Mouse (Mus musculus): ENCODE results near the gene Dgkd. TPM values are rescaled to one million over a fixed set of nuclear protein-coding genes. Genes with fewer than 3 reads are reported as not detected.
A peak's percentile ranks its signal among the peaks of the same experiment; 100 is the strongest.

The Dgkd gene
- total and polyA plus RNA-seq, 3 experiments, result 23.5 to 47.3 (median 40.8) TPM

DNA sequence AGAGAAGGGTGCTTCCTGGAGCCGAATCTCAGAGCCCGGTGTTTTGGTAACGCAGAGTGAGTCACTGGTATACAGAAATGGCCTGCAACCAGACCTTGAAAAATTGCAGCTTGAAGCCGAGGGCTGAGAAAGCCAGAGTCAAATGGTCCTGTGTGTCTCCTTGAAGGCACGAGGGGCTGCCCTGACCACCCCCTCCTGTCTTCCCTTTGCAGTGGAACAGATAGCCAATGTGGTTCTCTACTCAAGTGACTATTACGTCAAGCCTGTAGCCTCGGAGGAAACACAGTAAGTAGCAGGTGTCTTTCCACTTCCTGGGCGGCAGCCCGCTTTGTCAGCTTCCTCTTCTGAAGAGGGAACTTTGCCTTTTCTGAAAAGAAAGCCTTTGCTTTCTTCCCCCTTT is 24.9 kb upstream of the Dgkd start:
- 39% methylated on average over 9 of the region's 9 CpGs for WGBS
- Histone ChIP-seq H3K27ac (peak overlapping the region; percentile 69), H3K27me3 (ENCODE audit: control insufficient read depth, insufficient read depth, low read length) (no peaks in the 10 kb centered on the region), H3K79me2 (replicated peaks; ENCODE audit: control insufficient read depth, insufficient read depth, low read length) (no peaks in the 10 kb centered on the region), H3K4me1 (ENCODE audit: control insufficient read depth, insufficient read depth, low read length) (peaks cover 12% of the 10 kb centered on the region), H3K4me3 (no peak overlapping the region), H3K9ac (ENCODE audit: low read depth, low read length) (no peak overlapping the region), H3K36me3 (ENCODE audit: control insufficient read depth, insufficient read depth, low read length) (no peaks in the 10 kb centered on the region)
- peak; percentile 49 to 78 for DNase-seq
- no peak for TF ChIP-seq CTCF (IDR thresholded peaks at IDR 0.05)
- peak; percentile 68; the same call in 1 of the 2 replicates for TF ChIP-seq EP300 (IDR thresholded peaks at IDR 0.05; ENCODE audit: insufficient read depth, low read depth, low read length)
- intact Hi-C loops (cut with DNase I), result no loop called here

DNA sequence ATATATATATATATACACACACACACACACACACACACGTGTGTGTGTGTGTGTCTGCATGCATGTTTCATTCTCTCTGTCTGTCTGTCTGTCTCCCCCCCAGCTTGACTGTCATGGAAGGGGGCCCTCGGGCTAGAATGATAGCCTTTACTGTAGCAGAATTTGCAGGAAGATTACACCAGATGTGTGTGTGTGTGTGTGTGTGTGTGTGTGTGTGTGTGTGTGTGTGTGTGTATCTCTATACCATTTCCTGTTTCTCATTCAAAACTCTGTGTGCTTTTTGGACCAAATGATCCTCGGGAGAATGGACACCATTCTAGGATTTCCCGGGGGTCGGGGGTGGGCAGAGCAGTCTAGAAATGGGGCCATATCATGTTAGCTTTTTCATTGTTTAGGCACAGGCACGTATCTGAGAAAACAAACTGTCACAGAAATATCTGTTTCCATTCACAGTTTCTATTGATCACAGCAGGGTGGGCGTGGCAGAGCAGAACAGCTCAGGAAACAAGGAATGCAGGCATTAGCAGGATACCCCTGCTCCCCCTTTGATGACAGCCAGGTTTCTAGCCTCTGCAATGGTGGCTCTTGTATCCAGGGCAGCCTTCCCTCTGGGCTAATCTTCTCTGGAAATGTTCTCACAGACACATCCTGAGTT is 24.0 kb upstream of the Dgkd start:
- WGBS, result 44% methylated on average over 7 of the region's 7 CpGs
- no peak for DNase-seq
- Histone ChIP-seq H3K27ac (peak overlapping the region; percentile 69), H3K4me3 (no peak overlapping the region), H3K27me3 (ENCODE audit: control insufficient read depth, insufficient read depth, low read length) (no peaks in the 10 kb centered on the region), H3K79me2 (replicated peaks; ENCODE audit: control insufficient read depth, insufficient read depth, low read length) (no peaks in the 10 kb centered on the region), H3K4me1 (ENCODE audit: control insufficient read depth, insufficient read depth, low read length) (peaks cover 12% of the 10 kb centered on the region), H3K36me3 (ENCODE audit: control insufficient read depth, insufficient read depth, low read length) (no peaks in the 10 kb centered on the region), H3K9ac (ENCODE audit: low read depth, low read length) (no peak overlapping the region)
- intact Hi-C loops (cut with DNase I), result no loop called here
- TF ChIP-seq CTCF (IDR thresholded peaks at IDR 0.05) (no peak), POLR2A (IDR thresholded peaks at IDR 0.05; ENCODE audit: insufficient read depth, low read depth, low read length) (no peak), EP300 (IDR thresholded peaks at IDR 0.05; ENCODE audit: insufficient read depth, low read depth, low read length) (no peak)

DNA sequence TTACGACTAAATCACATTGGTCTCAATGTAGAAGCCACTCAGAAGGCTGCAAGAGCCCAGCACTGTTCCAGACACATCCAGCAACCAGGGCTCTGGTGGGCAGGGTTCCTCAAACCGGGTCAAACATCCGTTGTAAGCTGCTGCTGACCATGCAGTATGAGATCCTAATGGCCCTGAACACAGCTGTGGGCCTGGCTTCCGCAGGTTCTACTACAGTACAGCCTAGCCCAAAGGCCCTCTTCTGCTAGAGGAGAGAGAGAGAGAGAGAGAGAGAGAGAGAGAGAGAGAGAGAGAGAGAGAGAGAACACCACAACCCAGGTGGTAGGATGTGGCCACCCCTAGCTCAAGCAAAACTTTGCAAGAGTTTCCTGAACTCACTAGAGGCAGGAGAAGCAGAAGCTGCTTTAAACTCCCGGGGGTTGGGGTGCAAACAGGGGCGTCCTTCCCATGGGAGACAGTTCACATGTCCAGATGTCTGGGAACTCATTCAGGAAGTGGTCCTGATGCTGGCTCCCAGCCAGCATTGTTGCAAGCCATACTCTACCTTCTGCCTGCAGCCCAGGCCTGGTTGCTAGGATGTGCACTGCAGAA is 23.4 kb upstream of the Dgkd start:
- Histone ChIP-seq H3K27ac (peak overlapping the region; percentile 69), H3K4me1 (ENCODE audit: control insufficient read depth, insufficient read depth, low read length) (peaks cover 12% of the 10 kb centered on the region), H3K9ac (ENCODE audit: low read depth, low read length) (no peak overlapping the region), H3K36me3 (ENCODE audit: control insufficient read depth, insufficient read depth, low read length) (no peaks in the 10 kb centered on the region), H3K79me2 (replicated peaks; ENCODE audit: control insufficient read depth, insufficient read depth, low read length) (no peaks in the 10 kb centered on the region), H3K4me3 (no peak overlapping the region), H3K27me3 (ENCODE audit: control insufficient read depth, insufficient read depth, low read length) (no peaks in the 10 kb centered on the region)
- intact Hi-C loops (cut with DNase I), result loop anchor here (2.0 kb wide), 1 partner anchor 17 kb away; no protein-coding TSS in a partner anchor
- TF ChIP-seq POLR2A (IDR thresholded peaks at IDR 0.05; ENCODE audit: insufficient read depth, low read depth, low read length) (no peak), EP300 (IDR thresholded peaks at IDR 0.05; ENCODE audit: insufficient read depth, low read depth, low read length) (no peak), CTCF (IDR thresholded peaks at IDR 0.05) (no peak)
- 28% methylated on average over 6 of the region's 6 CpGs for WGBS
- peak in 1 of 2 experiments; percentile 62 for DNase-seq

DNA sequence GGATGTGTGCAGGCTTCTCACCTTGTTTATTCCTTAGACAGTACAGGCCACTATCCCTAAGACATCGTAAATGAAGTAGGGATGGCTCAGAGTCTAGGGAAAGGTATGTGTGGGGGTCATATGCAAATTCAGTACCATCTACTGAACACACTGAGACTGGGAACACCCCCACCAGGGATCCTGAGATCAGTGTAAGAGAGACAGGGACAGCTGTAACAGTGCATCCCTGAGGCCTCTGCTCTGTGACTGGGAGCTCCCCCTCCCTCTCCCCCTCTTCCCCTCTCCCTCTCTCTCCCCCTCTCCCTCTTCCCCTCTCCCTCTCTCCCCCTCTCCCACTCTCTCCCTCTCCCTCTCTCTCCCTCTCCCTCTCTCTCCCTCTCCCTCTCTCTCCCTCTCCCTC is 16.6 kb upstream of the Dgkd start:
- Histone ChIP-seq H3K9ac (ENCODE audit: low read depth, low read length) (no peak overlapping the region), H3K4me3 (no peak overlapping the region), H3K27me3 (ENCODE audit: control insufficient read depth, insufficient read depth, low read length) (no peaks in the 10 kb centered on the region), H3K4me1 (ENCODE audit: control insufficient read depth, insufficient read depth, low read length) (no peaks in the 10 kb centered on the region), H3K27ac (no peak overlapping the region), H3K79me2 (replicated peaks; ENCODE audit: control insufficient read depth, insufficient read depth, low read length) (no peaks in the 10 kb centered on the region), H3K36me3 (ENCODE audit: control insufficient read depth, insufficient read depth, low read length) (no peaks in the 10 kb centered on the region)
- intact Hi-C loops (cut with DNase I), result no loop called here
- TF ChIP-seq EP300 (IDR thresholded peaks at IDR 0.05; ENCODE audit: insufficient read depth, low read depth, low read length) (no peak), POLR2A (IDR thresholded peaks at IDR 0.05; ENCODE audit: insufficient read depth, low read depth, low read length) (no peak), CTCF (IDR thresholded peaks at IDR 0.05) (no peak)
- 87% methylated on average over 1 of the region's 1 CpGs for WGBS
- no peak for DNase-seq

DNA sequence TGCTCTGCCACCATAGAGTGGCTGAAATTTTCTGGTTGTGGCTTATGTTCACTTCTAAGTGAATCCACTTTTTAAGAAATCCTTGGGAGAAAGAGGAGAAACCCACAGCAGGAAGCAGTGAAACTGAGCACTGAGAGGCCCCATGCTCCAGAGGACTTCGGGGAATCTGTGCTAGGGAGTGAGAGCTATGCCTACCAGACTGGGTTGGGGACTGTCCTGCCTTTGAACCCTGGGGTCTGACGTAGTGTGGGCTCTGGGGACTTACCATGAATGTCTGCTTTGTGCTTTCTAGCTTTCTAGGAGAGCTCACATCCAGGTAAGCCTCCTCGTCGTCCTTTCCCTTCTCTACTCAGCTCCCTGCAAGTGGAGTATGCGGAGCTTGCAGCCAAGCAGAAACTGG is 16.1 kb upstream of the Dgkd start:
- Histone ChIP-seq H3K4me1 (ENCODE audit: control insufficient read depth, insufficient read depth, low read length) (no peaks in the 10 kb centered on the region), H3K79me2 (replicated peaks; ENCODE audit: control insufficient read depth, insufficient read depth, low read length) (no peaks in the 10 kb centered on the region), H3K27ac (no peak overlapping the region), H3K9ac (ENCODE audit: low read depth, low read length) (no peak overlapping the region), H3K4me3 (no peak overlapping the region), H3K36me3 (ENCODE audit: control insufficient read depth, insufficient read depth, low read length) (no peaks in the 10 kb centered on the region), H3K27me3 (ENCODE audit: control insufficient read depth, insufficient read depth, low read length) (no peaks in the 10 kb centered on the region)
- TF ChIP-seq CTCF (IDR thresholded peaks at IDR 0.05) (no peak), EP300 (IDR thresholded peaks at IDR 0.05; ENCODE audit: insufficient read depth, low read depth, low read length) (no peak), POLR2A (IDR thresholded peaks at IDR 0.05; ENCODE audit: insufficient read depth, low read depth, low read length) (no peak)
- intact Hi-C loops (cut with DNase I), result no loop called here
- no peak for DNase-seq
- WGBS, result 77% methylated on average over 5 of the region's 5 CpGs

DNA sequence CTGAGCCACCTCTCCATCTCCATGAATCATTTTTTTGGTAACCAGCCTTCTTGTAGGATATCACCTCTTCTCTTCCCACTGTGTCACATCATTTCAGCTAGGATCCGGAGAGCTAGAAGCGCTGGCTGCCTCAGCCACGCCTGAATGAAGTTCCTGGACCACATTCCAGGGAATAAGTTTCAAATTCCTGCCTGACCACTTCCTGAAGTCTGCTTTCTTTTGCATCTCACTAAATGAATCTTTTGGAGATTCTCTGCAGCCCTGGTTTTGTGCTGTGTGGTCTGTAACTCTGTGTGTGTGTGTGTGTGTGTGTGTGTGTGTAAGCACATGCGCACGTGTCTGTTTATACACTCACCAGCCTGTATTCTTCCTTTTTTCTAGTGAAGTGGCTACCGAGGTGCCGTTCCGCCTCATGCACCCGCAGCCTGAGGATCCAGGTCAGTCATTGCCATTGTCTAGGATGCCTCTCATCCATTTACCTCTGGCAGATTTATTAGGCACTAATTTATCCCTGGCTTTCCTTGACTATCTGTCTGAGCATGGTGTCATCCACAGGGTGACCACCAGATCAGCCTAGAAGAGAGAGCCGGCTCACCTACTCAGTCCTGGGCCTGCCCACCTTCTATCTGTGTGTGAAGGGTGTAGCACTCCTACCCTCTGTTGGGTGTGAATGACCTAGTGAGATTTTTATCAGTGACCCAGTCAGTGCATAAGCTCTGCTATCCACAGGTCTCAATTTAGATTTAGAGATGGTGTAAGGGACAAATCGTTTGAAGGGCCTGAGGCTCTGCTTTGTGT is 12.5 kb upstream of the Dgkd start:
- no peak overlapping the region for H3K27ac ChIP-seq
- no peaks in the 10 kb centered on the region for H3K36me3 ChIP-seq (ENCODE audit: control insufficient read depth, insufficient read depth, low read length)
- 69% methylated on average over 11 of the region's 11 CpGs for WGBS
- no peak overlapping the region for H3K4me3 ChIP-seq
- intact Hi-C loops (cut with DNase I), result no loop called here
- H3K27me3 ChIP-seq (ENCODE audit: control insufficient read depth, insufficient read depth, low read length), result no peaks in the 10 kb centered on the region
- no peak for TF ChIP-seq POLR2A (IDR thresholded peaks at IDR 0.05; ENCODE audit: insufficient read depth, low read depth, low read length)
- TF ChIP-seq EP300 (IDR thresholded peaks at IDR 0.05; ENCODE audit: insufficient read depth, low read depth, low read length), result no peak
- TF ChIP-seq CTCF (IDR thresholded peaks at IDR 0.05), result no peak
- H3K4me1 ChIP-seq (ENCODE audit: control insufficient read depth, insufficient read depth, low read length), result no peaks in the 10 kb centered on the region
- H3K79me2 ChIP-seq (replicated peaks; ENCODE audit: control insufficient read depth, insufficient read depth, low read length), result no peaks in the 10 kb centered on the region
- H3K9ac ChIP-seq (ENCODE audit: low read depth, low read length), result no peak overlapping the region
- DNase-seq, result no peak
